Mouse (Mus musculus) CD4-positive, CD25-positive, alpha-beta regulatory T cell, adult 9 weeks (primary cell): ENCODE data around the gene Gm40193. TPM values are rescaled to one million over a fixed set of nuclear protein-coding genes. Genes with fewer than 3 reads are reported as not detected.

Experiments used
- polyA plus RNA-seq: library from polyadenylated mRNA; unstranded; fragments of 100-300 nt; shearing (Covaris generic); gene quantifications from one replicate; pipeline ENCODE4 v1.2.1, GENCODE M21; 2017

The Gm40193 gene
- polyA plus RNA-seq: not detected

DNA sequence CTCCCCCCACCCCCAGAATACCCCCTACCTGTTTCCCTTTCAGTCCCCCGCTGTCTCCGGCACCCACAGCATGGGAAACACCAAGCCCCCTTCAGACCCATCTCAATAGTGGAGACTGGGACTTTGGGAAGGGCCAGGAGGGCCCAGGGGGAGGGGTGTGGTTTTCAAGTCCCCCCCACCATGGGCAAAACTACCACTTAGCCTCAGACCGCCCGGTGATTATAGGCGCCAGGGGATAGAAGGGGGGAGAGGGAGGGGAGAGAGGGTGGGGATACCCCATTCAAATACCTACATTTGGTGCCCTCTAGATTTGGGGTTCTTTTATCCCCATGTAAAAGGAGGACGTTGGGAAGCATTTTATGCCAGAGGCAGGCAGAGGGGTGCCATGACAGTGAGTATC, at the start of gene Gm40193:
Gm40193 (minus strand) TSS at position 101 of the 400 bp plus-strand sequence.

DNA sequence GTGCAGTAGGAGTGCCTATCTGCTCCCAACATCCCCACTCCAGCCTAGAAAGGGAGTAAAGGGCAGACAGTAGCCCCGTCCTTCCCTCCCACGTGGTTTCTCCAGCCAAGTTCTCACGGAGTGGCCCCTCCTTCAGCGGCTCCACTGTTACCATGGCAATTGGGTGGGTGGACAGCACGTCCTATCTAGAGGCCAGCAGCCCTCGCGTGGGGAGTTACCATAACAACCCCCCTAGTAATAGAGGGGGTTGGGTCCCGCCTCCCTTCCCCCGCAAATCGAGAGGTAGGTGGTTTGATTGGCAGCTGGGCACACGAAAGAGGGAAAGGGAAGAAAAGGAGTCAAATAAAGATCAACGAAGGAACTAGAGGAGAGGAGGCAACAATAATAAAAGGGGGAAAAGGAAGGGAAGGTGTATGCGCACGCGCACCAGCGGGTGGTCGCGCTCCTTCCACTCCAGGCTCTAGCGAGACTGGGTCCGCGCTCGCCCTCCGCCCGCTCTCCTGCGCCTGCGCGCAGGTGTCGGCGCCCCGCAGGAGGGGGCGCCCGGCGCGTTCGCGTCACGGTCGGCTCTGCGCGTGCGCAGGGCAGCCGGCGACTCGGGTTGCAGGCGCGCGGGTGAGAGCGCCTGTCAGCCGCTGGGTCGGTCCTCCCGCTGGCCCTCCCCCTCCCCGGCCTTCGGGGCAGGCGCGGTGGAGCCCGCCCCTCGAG, 29.7 kb upstream of the Gm40193 start, which contains the start of gene Mink1:
Mink1 (plus strand) TSS at position 595 of the 708 bp plus-strand sequence.

DNA sequence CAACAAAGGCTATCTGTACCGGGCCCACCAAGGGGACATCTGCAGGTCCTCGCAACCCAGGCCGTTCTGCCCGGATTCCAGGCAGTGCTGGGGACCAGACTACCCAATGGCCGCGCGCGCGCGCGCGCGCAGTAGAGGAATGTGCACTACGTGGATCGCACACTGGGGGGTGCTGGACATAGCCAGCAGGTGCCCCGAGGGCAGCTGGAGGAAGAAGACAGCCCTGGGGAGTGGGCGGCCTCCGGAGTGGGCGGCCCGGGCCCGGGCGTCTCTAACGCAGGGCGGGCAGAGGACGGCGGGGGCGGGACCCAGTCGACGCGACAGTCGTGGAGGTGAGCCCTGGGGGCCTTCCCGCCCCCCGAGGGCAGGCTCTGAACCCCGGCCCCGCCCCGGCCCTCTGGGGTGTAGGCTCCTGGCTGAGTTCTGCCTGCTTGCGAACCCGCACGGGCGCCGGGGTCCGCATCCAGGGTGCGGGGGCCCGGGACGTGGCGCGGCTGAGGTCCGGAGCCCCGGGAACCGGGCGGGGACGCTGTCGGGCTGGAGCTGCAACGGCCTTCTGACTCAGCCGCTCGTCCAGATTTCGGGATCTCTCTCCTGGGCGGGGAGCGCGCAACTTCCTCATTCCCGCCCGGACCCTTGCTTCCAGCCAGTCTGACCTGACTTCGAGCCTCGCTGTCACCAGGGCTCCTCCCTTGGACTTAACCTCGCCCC, 7.3 kb upstream of the Gm40193 start, which contains the start of gene Pld2:
Pld2 (plus strand) TSS at position 188 of the 711 bp plus-strand sequence.

DNA sequence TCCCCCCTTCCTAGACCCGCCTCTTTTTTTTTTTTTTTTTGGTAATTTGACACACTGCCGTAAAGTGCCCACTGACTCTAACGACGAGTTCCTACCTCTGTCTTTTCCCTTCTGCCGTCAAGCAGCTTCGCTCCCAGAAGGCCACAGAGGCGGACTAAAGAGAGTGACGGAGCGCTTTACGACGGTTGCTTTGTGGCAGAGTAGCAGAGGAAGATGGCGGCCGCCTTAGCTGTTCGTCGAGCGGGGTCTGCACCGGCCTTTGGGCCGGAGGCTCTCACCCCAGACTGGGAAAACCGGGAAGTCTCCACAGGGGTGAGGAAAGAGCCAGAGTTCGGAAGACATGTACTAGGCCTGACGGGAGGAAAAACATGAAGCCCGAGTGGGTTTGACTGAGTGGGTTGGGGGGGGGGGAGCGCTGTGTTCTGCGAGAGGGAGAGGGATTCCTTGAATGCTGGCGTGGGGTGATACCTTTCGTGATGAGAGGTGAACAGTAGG, 7.5 kb downstream of the Gm40193 start, which contains the start of gene Psmb6:
Psmb6 (plus strand) TSS at position 184 of the 495 bp plus-strand sequence.

DNA sequence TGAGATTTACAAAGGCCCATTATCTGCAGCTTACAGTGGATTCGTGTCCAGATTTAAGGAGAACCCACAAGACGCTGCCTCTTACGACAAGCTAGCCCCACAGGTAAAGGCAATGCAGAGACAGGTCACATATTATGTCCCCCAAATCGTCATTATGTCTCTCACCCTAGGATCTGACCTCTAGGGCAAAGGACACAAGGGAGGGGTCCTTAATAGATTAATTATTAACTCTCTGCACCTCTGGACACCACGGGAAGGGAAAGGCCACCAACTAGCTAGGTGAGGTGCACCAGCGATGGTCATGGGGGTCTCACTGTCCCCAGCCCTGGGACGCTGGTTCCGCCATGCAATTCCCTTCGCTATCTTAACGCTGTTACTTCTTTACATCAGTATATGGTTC, 13.8 kb downstream of the Gm40193 start, which contains the start of gene Gltpd2:
Gltpd2 (plus strand) TSS at position 274 of the 400 bp plus-strand sequence.

DNA sequence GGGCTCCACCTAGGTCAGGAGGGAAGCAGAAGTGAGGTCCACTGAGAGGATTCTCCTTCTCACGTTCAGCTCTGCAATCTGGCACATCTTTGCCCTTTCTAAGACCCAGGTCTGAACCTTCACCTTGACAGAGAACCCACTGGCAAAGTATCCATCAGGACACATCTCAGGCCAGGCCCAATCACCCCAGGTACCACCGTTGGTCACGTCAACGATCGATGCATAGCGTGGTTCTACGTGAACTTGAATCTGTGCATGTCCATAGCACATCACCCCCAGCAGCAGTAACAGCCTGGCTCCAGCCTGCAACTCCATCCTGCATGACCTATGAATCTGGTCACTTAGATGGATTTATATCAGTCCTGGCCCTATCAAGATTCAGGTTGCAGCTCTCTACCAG, 18.5 kb downstream of the Gm40193 start, which contains the start of gene Vmo1:
Vmo1 (minus strand) TSS at position 329 of the 400 bp plus-strand sequence.

DNA sequence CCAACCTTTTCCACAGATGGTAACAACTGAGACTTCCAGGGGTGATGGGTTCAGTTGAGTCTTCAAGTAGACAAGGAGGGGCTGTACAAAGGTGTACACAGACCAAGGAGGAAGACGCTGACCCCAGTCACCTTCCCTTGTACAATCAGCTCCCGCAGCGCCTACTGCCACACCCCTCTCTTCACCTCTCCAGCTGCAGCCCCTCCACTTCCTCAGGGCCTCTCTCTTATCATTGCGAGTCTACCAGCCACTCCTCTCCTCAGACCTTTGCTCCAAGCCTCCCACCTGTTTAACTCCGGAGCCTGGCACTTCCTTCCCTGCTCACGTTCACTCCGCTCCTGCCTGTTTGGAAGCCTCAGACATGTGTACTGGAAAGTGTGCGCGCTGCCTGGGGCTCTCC, 27.8 kb downstream of the Gm40193 start, which contains the start of gene Tm4sf5:
Tm4sf5 (plus strand) TSS at position 275 of the 400 bp plus-strand sequence.

Other genes with a start within 250 kb of the Gm40193 start
- not detected for gene Alox12e, start 210.3 kb downstream of the Gm40193 start, polyA plus RNA-seq
- gene Alox15, start 180.9 kb downstream of the Gm40193 start, polyA plus RNA-seq: 0.41 TPM
- gene Pelp1, start 122.9 kb downstream of the Gm40193 start, polyA plus RNA-seq: 16.2 TPM
- gene Arrb2, start 100.3 kb downstream of the Gm40193 start, polyA plus RNA-seq: 189 TPM
- gene Med11, start 81.0 kb downstream of the Gm40193 start, polyA plus RNA-seq: 92.8 TPM
- gene Zmynd15, start 73.5 kb downstream of the Gm40193 start, polyA plus RNA-seq: not detected
- gene Cxcl16, start 73.0 kb downstream of the Gm40193 start, polyA plus RNA-seq: 1.0 TPM
- gene Tm4sf5, start 27.7 kb downstream of the Gm40193 start, polyA plus RNA-seq: 3.0 TPM
- gene Vmo1, start 18.3 kb downstream of the Gm40193 start, polyA plus RNA-seq: not detected
- not detected for gene Gltpd2, start 13.7 kb downstream of the Gm40193 start, polyA plus RNA-seq
- 416 TPM for gene Psmb6, start 7.6 kb downstream of the Gm40193 start, polyA plus RNA-seq
- 2.6 TPM for gene Pld2, start 7.1 kb upstream of the Gm40193 start, polyA plus RNA-seq
- gene Mink1, start 29.9 kb upstream of the Gm40193 start, polyA plus RNA-seq: 8.6 TPM
- gene 4930544D05Rik, start 82.9 kb upstream of the Gm40193 start, polyA plus RNA-seq: 0.50 TPM
- gene Chrne, start 86.3 kb upstream of the Gm40193 start, polyA plus RNA-seq: 2.3 TPM
- gene Gp1ba, start 106.2 kb upstream of the Gm40193 start, polyA plus RNA-seq: 0.10 TPM
- 454 TPM for gene Rnf167, start 114.3 kb upstream of the Gm40193 start, polyA plus RNA-seq
- gene Slc25a11, start 114.5 kb upstream of the Gm40193 start, polyA plus RNA-seq: 131 TPM
- gene Pfn1, start 121.7 kb upstream of the Gm40193 start, polyA plus RNA-seq: 2,554 TPM
- 22.9 TPM for gene Eno3, start 124.3 kb upstream of the Gm40193 start, polyA plus RNA-seq
- gene Spag7, start 136.5 kb upstream of the Gm40193 start, polyA plus RNA-seq: 91.0 TPM
- 53.2 TPM for gene Camta2, start 155.2 kb upstream of the Gm40193 start, polyA plus RNA-seq
- 0.86 TPM for gene Inca1, start 167.2 kb upstream of the Gm40193 start, polyA plus RNA-seq
- 0.47 TPM for gene Kif1c, start 167.6 kb upstream of the Gm40193 start, polyA plus RNA-seq
- 5.8 TPM for gene Zfp3, start 231.3 kb upstream of the Gm40193 start, polyA plus RNA-seq